Mouse (Mus musculus) adrenal gland, adult 8-10 months (tissue): ENCODE data around the gene Thsd4. TPM values are rescaled to one million over a fixed set of nuclear protein-coding genes. Genes with fewer than 3 reads are reported as not detected.
"Not testable (repeated sequence)": the region's sequence is repeated elsewhere in the genome, so short reads cannot be mapped to it uniquely, and the experiment has no call there.

Experiments used
- DNase-seq: peaks from one replicate; pipeline ENCODE4 v3.0.0; 2022
- total RNA-seq, 4 experiments: library from RNA; stranded (reverse); gene quantifications; 2 replicates each; pipeline ENCODE4 v1.2.4; 2022

Gene Thsd4
- total RNA-seq, 4 experiments from 2014 or later, result 4.2 to 8.1 (median 6.3) TPM

DNA sequence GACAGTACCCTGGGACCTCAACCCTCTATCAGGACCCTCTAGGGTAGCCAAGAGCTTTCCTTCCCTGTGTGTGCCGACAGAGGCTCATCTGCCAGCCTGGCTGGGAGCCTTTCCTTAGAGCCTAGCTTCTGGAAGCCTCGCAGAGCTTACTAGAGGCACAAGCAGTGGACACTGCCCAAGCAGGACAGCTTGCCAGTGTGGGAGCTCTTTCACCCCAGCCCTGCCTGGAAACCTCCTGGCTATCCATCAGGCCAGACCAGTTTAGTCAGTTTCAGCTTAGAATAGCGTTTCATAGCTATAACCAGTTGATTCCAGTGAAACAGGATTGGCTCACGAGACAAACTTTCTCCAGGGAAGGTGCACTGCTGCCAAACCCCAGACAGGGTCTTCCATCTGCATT, 215.6 kb downstream of the Thsd4 start:
- no peak for DNase-seq

- no peak for DNase-seq
These were observed 216.5 kb downstream of the Thsd4 start for GRCm38 (mm10) chr9:60305204-60305840.

GRCm38 (mm10) chr9:60296276-60296675, 225.6 kb downstream of the Thsd4 start:
- DNase-seq, result no peak

DNA sequence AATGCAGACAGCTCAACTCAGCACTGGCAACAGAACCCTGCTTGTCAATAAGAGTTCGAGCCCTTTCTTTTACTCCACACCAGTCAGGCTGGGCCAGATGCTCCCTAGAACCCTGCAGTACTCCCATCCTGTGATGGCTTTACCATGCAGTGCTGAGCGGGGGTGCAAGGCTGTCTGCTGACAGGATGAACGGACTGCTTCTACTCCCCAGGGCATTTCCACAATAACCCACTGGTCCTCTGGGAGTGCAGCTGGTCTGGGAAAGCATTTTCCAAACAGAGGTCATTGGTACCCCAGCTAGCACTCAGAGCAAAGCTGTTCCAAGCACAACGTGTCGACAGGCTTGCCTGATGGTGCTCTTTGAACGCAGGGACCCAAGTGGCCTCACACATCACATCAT, 226.6 kb downstream of the Thsd4 start:
- DNase-seq, result no peak

- DNase-seq, result no peak
These were observed 228.7 kb downstream of the Thsd4 start for GRCm38 (mm10) chr9:60293129-60293528.

GRCm38 (mm10) chr9:60290780-60291179, 231.1 kb downstream of the Thsd4 start:
- no peak for DNase-seq

DNA sequence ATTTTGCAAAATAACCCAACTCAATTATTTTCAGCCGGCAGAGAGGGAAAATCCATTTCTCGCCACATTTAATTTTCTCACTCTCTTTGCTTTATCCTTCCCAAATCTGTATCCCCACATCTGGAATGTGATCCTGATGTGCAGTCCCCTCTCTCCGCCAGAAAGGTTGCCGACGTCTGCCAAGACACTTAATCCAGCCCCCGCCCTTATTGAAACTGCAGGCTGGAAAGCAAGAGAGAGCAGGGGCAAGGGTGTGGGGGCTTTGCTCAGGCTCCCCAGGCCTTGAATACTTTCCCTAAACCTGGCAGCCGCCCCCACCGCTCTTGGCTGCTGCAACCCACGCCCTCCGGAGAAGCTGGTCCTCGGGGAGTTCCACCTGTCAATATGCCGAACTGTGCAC, 233.1 kb downstream of the Thsd4 start:
- no peak for DNase-seq

- no peak for DNase-seq
These were observed 235.5 kb downstream of the Thsd4 start for GRCm38 (mm10) chr9:60286390-60286789.

DNA sequence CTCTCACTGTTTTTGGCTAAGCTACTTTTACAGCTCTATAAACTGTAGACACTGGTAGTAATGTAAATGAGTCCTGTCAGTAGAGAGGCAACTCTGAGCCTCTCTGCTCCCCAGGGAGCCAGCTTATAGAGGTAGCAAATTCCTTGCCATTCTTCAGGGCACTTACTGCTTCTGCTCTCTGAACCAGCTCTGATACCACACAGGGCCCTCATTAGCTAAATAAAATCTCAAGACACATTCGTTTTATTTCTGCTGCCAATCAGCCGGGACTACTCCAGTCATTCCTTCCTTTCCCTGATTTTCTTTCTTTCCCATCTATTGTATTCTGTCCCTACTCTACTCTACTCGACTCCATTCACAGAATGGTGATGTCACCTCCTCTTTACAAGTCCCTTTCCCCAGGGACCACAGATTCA, 236.8 kb downstream of the Thsd4 start:
- DNase-seq, result no peak

DNA sequence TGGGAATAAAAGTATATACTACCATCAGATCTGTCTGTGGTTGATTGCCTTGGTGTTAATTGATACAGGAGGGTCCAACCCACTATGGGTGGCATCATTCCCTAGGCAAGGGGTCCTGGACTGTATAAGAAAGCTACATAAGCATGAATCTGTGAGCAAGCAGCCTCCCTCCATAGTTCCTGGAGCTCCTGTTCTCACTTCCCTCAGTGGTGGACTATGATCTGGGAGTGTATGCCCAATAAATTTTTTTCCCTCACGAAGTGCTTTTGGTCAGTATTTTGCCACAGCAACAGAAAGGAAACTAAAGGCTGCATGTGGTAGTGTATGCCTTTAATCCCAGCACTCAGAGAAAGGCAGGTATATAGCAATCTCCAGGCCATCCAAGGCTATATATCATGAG, 237.5 kb downstream of the Thsd4 start:
- DNase-seq, result no peak

DNA sequence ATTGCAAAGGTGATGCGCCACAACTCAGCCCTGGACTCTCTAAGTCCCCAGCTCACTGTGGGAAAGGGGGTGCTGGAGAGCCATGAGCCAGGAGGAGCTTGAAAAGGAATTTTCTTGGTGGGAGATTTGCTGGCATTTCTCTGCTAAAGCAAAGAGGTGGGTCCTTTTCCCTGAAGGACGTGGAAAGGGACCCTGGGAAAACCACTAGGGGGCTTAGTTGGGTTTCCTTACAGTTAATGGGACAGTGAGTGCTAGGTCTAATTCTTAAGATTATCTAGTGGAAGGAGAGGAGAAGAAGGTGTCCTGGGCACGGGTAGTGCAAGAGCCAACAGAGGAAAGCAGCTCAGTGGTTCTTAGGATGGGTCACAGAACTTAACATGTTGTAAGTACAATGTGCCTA, 238.3 kb downstream of the Thsd4 start:
- DNase-seq, result no peak

- no peak for DNase-seq
These were observed 240.6 kb downstream of the Thsd4 start for GRCm38 (mm10) chr9:60281281-60281680.

GRCm38 (mm10) chr9:60280786-60281185, 241.1 kb downstream of the Thsd4 start:
- no peak for DNase-seq

GRCm38 (mm10) chr9:60279556-60279955, 242.3 kb downstream of the Thsd4 start:
- DNase-seq, result no peak

- DNase-seq, result no peak
These were observed 245.5 kb downstream of the Thsd4 start for GRCm38 (mm10) chr9:60276351-60276750.

DNA sequence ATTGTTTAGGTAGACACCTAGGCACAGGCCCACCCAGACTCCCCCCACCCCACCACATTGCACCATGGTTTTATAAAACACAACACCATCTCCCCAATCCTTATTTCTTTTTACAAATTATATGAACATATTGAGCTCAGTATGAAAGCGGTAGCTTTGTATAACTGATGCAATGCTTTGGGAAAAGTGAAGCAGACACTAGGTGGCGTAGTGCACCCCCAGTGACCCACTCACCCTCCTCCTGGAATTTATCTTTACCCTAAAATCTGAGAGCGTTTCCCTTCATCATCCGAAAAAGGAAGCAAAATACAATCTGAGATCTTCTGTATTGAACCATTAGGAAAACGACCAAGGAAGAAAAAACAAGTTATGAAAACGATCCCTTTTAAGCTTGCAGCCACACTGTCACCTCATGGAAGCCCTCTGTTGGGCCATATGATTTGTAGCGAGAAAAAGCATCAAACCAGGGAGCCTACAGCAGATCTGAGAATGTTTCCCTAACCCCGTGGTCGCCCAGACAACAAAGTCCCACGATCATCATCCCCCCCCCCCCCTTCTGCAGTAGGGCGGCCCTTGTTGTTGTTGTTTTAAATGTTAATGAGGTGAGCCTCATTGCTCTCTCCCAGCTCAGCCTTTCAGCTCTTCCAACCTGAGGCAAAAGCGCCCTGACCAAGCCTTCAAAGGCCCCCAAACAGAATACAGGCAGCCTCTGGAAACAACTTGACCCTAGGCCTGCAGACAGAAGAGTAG, 246.3 kb downstream of the Thsd4 start:
- no peak for DNase-seq

GRCm38 (mm10) chr9:60274503-60274902, 247.3 kb downstream of the Thsd4 start:
- DNase-seq, result no peak

DNA sequence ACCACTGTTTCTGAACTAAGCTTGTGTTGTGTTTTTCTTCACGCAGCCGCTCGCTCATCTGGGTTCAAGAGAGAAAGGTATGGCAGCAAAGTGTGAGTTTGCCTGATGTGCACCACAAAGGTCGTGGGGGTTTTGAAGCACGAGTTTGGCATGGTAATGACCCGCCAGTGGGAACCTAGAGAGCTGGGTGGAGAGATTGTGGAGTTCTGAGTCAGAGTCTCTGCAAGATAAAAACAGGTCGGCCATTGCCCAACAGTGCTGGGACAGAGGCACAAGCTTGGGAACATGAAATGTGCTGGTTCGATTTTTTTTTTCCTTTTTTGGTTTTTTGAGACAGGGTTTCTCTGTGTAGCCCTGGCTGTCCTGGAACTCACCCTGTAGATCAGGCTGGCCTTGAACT, 249.5 kb downstream of the Thsd4 start:
- not testable (repeated sequence) for DNase-seq

DNA sequence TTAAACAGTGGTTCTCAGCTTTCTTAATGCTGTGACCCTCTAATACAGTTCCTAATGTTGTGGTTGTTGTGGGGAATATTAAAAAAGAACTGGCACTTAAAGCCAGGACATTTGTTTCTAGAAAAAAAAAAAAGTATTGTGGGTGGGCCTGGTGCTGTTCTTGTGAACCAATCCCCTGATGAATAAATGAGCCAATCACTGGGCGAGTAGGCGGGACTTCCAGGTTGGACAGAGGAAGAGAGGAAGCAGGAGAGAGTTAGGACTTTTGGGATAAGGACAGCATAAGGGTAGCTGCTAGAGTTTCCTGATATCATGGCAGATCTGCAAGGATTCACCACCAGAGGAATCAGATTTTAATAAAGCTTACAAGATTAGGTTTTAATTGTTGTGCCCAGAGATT, 249.9 kb downstream of the Thsd4 start:
- no peak for DNase-seq

- no peak for DNase-seq
These were observed 252.0 kb downstream of the Thsd4 start for GRCm38 (mm10) chr9:60269807-60270206.

GRCm38 (mm10) chr9:60267273-60267626, 254.6 kb downstream of the Thsd4 start:
- no peak for DNase-seq

- no peak for DNase-seq
These were observed 255.1 kb downstream of the Thsd4 start for GRCm38 (mm10) chr9:60266583-60267272.

DNA sequence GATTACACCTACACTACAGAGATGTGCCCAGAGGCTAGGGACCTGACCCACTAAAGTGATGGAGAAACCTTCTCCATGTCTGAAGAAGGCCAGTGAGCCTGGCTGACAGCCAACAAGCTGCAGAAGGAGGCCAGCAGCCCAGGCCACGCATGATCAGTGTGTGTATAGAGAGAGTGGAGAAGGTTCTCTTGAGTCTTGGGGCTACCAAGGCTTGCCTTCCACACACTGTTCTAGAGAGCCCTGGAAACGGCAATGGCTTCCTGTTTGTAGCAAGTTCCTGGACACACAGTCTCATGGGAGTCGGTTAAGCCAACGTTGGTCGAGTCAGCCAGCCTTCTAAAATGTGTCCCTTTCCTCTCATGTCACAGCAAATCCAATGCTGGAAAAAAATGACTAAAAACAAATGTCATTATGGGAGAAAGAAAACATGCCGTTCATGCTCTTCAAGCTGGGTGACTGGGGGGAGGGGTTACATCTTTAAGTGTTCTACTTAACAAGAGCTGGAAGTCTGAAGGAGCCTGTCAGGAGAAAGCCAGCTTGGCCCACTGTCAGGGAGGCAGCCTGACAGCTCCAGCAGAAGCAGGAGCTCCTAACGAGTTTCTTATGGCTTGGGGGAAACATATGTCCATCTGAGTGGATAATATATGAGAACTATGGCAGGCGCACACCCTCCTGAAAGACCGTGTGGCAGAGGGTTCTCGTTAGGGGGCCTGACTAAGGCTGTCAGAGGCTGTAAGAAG, 257.1 kb downstream of the Thsd4 start:
- DNase-seq, result no peak
